Mouse (Mus musculus) neural tube, embryonic 15.5 days (tissue): ENCODE measurements around the gene Lgsn. TPM values are rescaled to one million over a fixed set of nuclear protein-coding genes. Genes with fewer than 3 reads are reported as not detected.

Experiments used
- ATAC-seq: fragments of 200-750 bp; cut with Nextera tagmentation; 2 replicates; pipeline ENCODE4 v1.8.0; 2017; ENCODE audit warnings: mild to moderate bottlenecking, moderate TSS enrichment, moderate library complexity; ENCODE audit not compliant: low FRiP score
- H3K27ac ChIP-seq: fragments of 300-500 bp; sonication (generic); replicated peaks from 2 replicates; pipeline ENCODE4 v1.5.1; 2015; ENCODE audit warnings: mild to moderate bottlenecking, inconsistent platforms
- H3K27me3 ChIP-seq: fragments of 300-500 bp; sonication (generic); replicated peaks from 2 replicates; pipeline ENCODE4 v1.6.1; 2015; ENCODE audit warnings: inconsistent platforms
- H3K36me3 ChIP-seq: fragments of 300-500 bp; sonication (generic); 2 replicates; pipeline ENCODE4 v1.6.1; 2015; ENCODE audit warnings: inconsistent platforms
- H3K4me1 ChIP-seq: fragments of 300-500 bp; sonication (generic); 2 replicates; pipeline ENCODE4 v1.6.1; 2015; ENCODE audit warnings: inconsistent platforms
- H3K4me2 ChIP-seq: fragments of 300-500 bp; sonication (generic); 2 replicates; pipeline ENCODE4 v1.6.1; 2015; ENCODE audit warnings: inconsistent platforms, mild to moderate bottlenecking, moderate library complexity
- H3K4me3 ChIP-seq: fragments of 300-500 bp; sonication (generic); replicated peaks from 2 replicates; pipeline ENCODE4 v1.5.1; 2015; ENCODE audit warnings: mild to moderate bottlenecking, inconsistent platforms
- H3K9ac ChIP-seq: fragments of 300-500 bp; sonication (generic); replicated peaks from 2 replicates; pipeline ENCODE4 v1.6.1; 2015; ENCODE audit warnings: mild to moderate bottlenecking, inconsistent platforms
- H3K9me3 ChIP-seq: fragments of 300-500 bp; sonication (generic); replicated peaks from 2 replicates; pipeline ENCODE4 v1.6.1; 2016; ENCODE audit warnings: inconsistent platforms
- WGBS: fragments of 180-500 bp; shearing (Covaris S2); methylation state at CpG from one replicate; pipeline ENCODE4 v1.1.7; 2015; ENCODE audit warnings: mixed read lengths; 5-methylcytosine and 5-hydroxymethylcytosine counted together
- polyA plus RNA-seq: library from polyadenylated mRNA; unstranded; fragments of >200 nt; fragmentation: Nextera tagmentation; extraction: Ambion mirVana; gene quantifications from 2 replicates; pipeline ENCODE4 v1.2.1, GENCODE M21; 2015

The Lgsn gene
- polyA plus RNA-seq, 1 experiment from 2014 or later, result 0.13 TPM

DNA sequence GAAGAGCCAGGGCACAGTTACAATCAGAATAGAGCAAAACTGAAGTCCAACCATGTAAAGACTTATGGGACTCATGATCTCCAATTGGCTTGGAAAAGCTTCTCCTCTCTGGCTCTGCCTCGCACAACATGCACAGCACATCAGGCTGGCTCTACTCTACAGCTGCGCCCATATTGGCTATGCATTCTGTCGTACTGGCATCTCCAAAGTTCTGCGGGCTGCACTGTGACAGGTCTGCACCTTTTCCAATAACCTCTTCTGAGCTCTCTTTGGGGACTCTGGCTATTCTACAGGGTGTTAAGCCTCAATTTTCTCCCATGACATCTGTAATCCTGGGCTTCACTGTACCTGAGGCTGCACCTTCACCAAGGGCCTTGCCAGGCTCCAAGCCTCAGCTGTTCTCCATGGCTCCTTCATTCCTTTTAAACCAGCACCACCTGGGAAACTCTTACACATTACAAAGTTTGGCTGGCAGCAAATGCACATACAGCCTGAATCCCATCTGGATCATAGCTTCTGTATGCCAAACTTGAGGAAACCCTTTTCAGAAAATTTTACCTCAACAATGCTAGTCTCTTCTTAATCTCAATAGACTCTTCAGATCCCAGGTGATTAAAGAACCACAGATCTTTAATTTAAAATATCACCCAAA, 44.5 kb downstream of the Lgsn start:
- WGBS, result 78% methylated on average over 4 of the region's 4 CpGs
- ATAC-seq, result no peak

GRCm38 (mm10) chr1:31222564-31222963, 46.4 kb downstream of the Lgsn start, which contains the start of the genes 4931428L18Rik and Pih1d3:
Gene 4931428L18Rik, minus strand, starts transcription at chr1:31222684.
Gene Pih1d3, plus strand, starts transcription at chr1:31222838.
- Histone ChIP-seq H3K27me3 (peaks cover 5% of the 10 kb centered on the region; the same call in 1 of the 2 replicates), H3K9me3 (no peaks in the 10 kb centered on the region), H3K4me3 (no peak within 1 kb of the TSS), H3K9ac (no peak within 1 kb of the TSS), H3K4me2 (no peak within 1 kb of the TSS), H3K36me3 (no peaks in the 10 kb centered on the region), H3K27ac (no peak within 1 kb of the TSS), H3K4me1 (no peaks in the 10 kb centered on the region)
- 89% methylated on average over 7 of the region's 7 CpGs for WGBS
- ATAC-seq, result no peak

More for the DNA sequence above, 44.5 kb downstream of the Lgsn start:
- Histone ChIP-seq H3K27me3 (no peaks in the 10 kb centered on the region), H3K4me1 (no peaks in the 10 kb centered on the region), H3K9ac (no peak overlapping the region), H3K36me3 (no peaks in the 10 kb centered on the region), H3K4me3 (no peak overlapping the region), H3K9me3 (no peaks in the 10 kb centered on the region), H3K27ac (no peak overlapping the region), H3K4me2 (no peak overlapping the region)

GRCm38 (mm10) chr1:31233319-31234036, 57.3 kb downstream of the Lgsn start:
- H3K4me1 ChIP-seq, result peaks cover 6% of the 10 kb centered on the region; the same call in 1 of the 2 replicates
- H3K4me3 ChIP-seq, result no peak overlapping the region
- H3K9ac ChIP-seq, result no peak overlapping the region
- no peak overlapping the region for H3K4me2 ChIP-seq
- H3K9me3 ChIP-seq, result no peaks in the 10 kb centered on the region
- no peak overlapping the region for H3K27ac ChIP-seq
- ATAC-seq, result peak; percentile 92
- no peaks in the 10 kb centered on the region for H3K36me3 ChIP-seq
- peaks cover 11% of the 10 kb centered on the region for H3K27me3 ChIP-seq

Other genes starting within 250 kb of the Lgsn start
- gene AC153137.1, start 198.4 kb upstream of the Lgsn start, polyA plus RNA-seq, result not detected in 2 replicates
- gene 4931428L18Rik, start 46.3 kb downstream of the Lgsn start, polyA plus RNA-seq, result not detected in 2 replicates
- gene Pih1d3, start 46.4 kb downstream of the Lgsn start, polyA plus RNA-seq, result not detected in 2 replicates